Mouse (Mus musculus) stomach, postnatal 0 days (tissue): Measurements from ENCODE around the gene Gm11992. TPM values are rescaled to one million over a fixed set of nuclear protein-coding genes. Genes with fewer than 3 reads are reported as not detected.
A peak's percentile ranks its signal among the peaks of the same experiment; 100 is the strongest.

ENCODE experiments used
- ATAC-seq: fragments of 200-750 bp; cut with Nextera tagmentation; 2 replicates; pipeline ENCODE4 v1.8.0; 2017; ENCODE audit not compliant: low FRiP score, low TSS enrichment
- DNase-seq: peaks from one replicate; pipeline ENCODE4 v3.0.0-alpha.2; 2016; ENCODE audit warnings: low spot score
- H3K27ac ChIP-seq: fragments of 300-500 bp; sonication (generic); replicated peaks from 2 replicates; pipeline ENCODE4 v1.5.1; 2014; ENCODE audit warnings: mild to moderate bottlenecking, control low read depth
- H3K27me3 ChIP-seq: fragments of 300-500 bp; sonication (generic); 2 replicates; pipeline ENCODE4 v1.6.1; 2014; ENCODE audit warnings: low read length; ENCODE audit not compliant: control insufficient read depth, insufficient read depth
- H3K36me3 ChIP-seq: fragments of 300-500 bp; sonication (generic); 2 replicates; pipeline ENCODE4 v1.6.1; 2014; ENCODE audit warnings: low read length, mixed read lengths; ENCODE audit not compliant: control insufficient read depth, insufficient read depth
- H3K4me1 ChIP-seq: fragments of 300-500 bp; sonication (generic); replicated peaks from 2 replicates; pipeline ENCODE4 v1.6.1; 2014; ENCODE audit warnings: antibody characterized with exemption; ENCODE audit not compliant: control insufficient read depth, insufficient read depth
- H3K4me2 ChIP-seq: fragments of 300-500 bp; sonication (generic); replicated peaks from 2 replicates; pipeline ENCODE4 v1.6.1; 2014; ENCODE audit warnings: low read depth, mild to moderate bottlenecking, control low read depth, moderate library complexity
- H3K4me3 ChIP-seq: fragments of 300-500 bp; sonication (generic); 2 replicates; pipeline ENCODE4 v1.5.1; 2014; ENCODE audit warnings: low read depth, low read length, control low read depth
- H3K9ac ChIP-seq: fragments of 300-500 bp; sonication (generic); 2 replicates; pipeline ENCODE4 v1.6.1; 2014; ENCODE audit warnings: mild to moderate bottlenecking, low read length, control low read depth, mixed read lengths
- H3K9me3 ChIP-seq: fragments of 300-500 bp; sonication (generic); 2 replicates; pipeline ENCODE4 v1.6.1; 2016; ENCODE audit warnings: low read length; ENCODE audit not compliant: control insufficient read depth
- CTCF ChIP-seq: IDR thresholded peaks from 2 replicates; pipeline ENCODE4 v1.5.1; 2016; ENCODE audit warnings: antibody characterized with exemption, low read depth, mild to moderate bottlenecking, moderate library complexity
- EP300 ChIP-seq: optimal IDR thresholded peaks from 2 replicates; pipeline ENCODE3; 2016; ENCODE audit warnings: antibody characterized with exemption
- WGBS: fragments of 180-500 bp; shearing (Covaris S2); extraction: QIAGEN DNeasy Blood & Tissue Kit; methylation state at CpG from one replicate; pipeline ENCODE4 v1.1.7; 2014; 5-methylcytosine and 5-hydroxymethylcytosine counted together
- polyA plus RNA-seq: library from polyadenylated mRNA; unstranded; fragments of >200 nt; fragmentation: Nextera tagmentation; extraction: Ambion mirVana; gene quantifications from 2 replicates; pipeline ENCODE4 v1.2.1, GENCODE M21; 2015

Gene Gm11992
- polyA plus RNA-seq, 1 experiment from 2014 or later: 3.7 TPM

DNA sequence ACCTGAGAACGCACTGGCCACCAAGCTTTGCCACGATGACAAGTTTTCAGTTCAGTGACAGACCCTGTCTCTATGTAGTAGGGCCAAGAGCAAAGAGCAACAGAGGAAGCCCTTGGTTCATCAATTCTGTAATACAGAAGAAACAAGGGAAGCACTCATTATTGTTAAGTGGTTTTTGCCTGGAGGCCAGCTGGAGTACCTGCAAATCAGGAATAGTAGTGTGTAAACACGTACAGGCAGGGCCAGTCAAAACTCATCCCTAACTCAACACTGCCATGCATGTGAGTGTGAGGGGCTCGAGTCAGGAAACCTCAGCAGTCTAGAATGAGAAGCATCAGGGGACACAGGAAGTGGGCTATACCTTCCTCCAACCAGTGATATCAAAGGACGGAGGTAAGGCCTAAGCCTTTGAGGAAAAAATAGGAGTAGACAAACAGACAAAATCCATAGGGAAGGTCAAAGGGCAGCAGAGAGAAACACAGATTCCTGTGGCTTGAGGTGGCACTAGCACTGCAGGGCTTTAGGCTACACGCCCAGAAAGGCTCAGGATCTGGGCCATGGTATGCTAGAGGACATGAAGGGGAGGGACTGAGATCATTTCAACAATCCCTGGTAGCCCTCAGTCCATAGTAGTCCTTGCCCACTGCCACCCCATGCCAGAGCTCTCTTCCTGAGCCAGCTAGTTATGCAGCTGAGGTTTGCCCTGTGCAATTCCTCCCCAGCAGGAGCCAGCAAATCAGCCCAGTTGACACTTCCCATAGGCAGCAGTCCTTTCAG, 29.7 kb upstream of the Gm11992 start:
- no peak overlapping the region for H3K27ac ChIP-seq
- no peak for TF ChIP-seq EP300
- TF ChIP-seq CTCF: no peak
- no peak overlapping the region for H3K4me2 ChIP-seq
- no peaks in the 10 kb centered on the region for H3K9me3 ChIP-seq
- H3K9ac ChIP-seq: no peak overlapping the region
- H3K4me3 ChIP-seq: no peak overlapping the region
- no peaks in the 10 kb centered on the region for H3K27me3 ChIP-seq
- DNase-seq (no peak), ATAC-seq (no peak)
- no peaks in the 10 kb centered on the region for H3K36me3 ChIP-seq
- H3K4me1 ChIP-seq: no peaks in the 10 kb centered on the region
- WGBS: 71% methylated on average over 6 of the region's 6 CpGs

DNA sequence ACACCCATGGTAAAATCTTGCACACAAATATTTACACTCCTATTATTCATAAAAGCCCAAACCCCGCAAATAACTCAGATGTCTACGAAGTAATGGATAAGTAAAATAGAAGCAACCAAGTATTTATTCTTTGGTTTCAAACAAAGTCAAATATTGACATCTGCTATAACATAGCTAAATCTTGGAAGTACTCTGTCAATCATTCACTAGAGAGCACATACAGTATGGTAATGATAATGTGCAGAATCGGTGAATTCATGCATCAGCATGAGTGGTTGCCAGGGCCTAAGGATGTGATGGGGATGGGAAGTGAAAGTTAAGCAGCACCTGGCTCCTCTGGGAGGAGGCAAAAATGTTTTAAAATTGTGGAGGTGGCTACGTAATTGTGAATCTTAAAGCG, 28.2 kb upstream of the Gm11992 start:
- DNase-seq (no peak), ATAC-seq (peak; percentile 69; the same call in 1 of the 2 replicates)
- Histone ChIP-seq H3K27ac (no peak overlapping the region), H3K4me1 (no peaks in the 10 kb centered on the region), H3K4me2 (no peak overlapping the region), H3K4me3 (no peak overlapping the region), H3K27me3 (no peaks in the 10 kb centered on the region), H3K9ac (no peak overlapping the region), H3K9me3 (no peaks in the 10 kb centered on the region), H3K36me3 (no peaks in the 10 kb centered on the region)
- TF ChIP-seq EP300 (no peak), CTCF (no peak)
- WGBS: 55% methylated on average over 5 of the region's 5 CpGs

DNA sequence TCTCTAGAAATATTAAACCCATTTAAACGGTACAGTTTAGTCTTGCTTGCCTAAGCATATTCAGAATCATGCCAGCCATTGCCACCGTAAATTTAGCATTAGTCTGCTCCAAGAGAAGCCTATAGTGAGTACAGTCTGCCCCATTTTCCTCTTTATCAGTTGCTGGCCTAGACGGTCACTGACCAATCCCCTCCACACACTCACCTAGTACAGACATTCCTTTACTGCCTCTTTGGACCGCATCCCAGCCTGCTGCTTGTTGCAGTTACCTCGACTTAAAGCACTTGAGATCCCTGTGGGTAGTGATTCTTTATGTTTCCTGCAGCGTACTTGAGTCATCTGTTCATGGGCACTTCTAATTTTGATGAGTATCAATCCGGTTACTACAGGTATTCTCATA, 23.6 kb upstream of the Gm11992 start:
- no peak for TF ChIP-seq EP300
- no peak for TF ChIP-seq CTCF
- no peaks in the 10 kb centered on the region for H3K4me1 ChIP-seq
- H3K27me3 ChIP-seq: no peaks in the 10 kb centered on the region
- no peak overlapping the region for H3K9ac ChIP-seq
- ATAC-seq (no peak), DNase-seq (no peak)
- no peak overlapping the region for H3K27ac ChIP-seq
- 70% methylated on average over 7 of the region's 7 CpGs for WGBS
- no peak overlapping the region for H3K4me2 ChIP-seq
- no peak overlapping the region for H3K4me3 ChIP-seq
- H3K36me3 ChIP-seq: no peaks in the 10 kb centered on the region
- no peaks in the 10 kb centered on the region for H3K9me3 ChIP-seq

DNA sequence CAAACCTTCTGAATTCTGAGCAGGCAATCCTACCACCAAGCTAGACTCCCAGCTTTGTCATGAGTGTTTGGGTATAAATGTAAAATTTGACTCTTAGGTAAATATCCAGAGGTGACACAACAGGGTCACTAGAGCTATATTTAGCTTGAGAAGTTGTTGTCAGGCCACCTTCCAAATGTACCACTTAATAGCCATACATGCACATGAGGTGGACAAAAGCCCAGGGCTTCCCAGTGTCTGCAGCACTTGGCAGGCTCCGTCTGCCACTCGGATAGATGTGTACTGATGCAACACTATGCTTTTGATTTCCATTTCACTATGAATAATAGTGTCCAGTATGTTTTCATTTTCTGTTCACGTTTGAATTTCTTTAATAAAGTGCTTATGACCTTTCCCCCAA, 23.2 kb upstream of the Gm11992 start:
- no peak for TF ChIP-seq CTCF
- no peak for TF ChIP-seq EP300
- ATAC-seq: no peak
- no peak overlapping the region for H3K27ac ChIP-seq
- H3K27me3 ChIP-seq: no peaks in the 10 kb centered on the region
- H3K9ac ChIP-seq: no peak overlapping the region
- H3K9me3 ChIP-seq: no peaks in the 10 kb centered on the region
- WGBS: 67% methylated on average over 3 of the region's 3 CpGs
- DNase-seq: no peak
- no peak overlapping the region for H3K4me3 ChIP-seq
- no peaks in the 10 kb centered on the region for H3K36me3 ChIP-seq
- no peak overlapping the region for H3K4me2 ChIP-seq
- no peaks in the 10 kb centered on the region for H3K4me1 ChIP-seq

DNA sequence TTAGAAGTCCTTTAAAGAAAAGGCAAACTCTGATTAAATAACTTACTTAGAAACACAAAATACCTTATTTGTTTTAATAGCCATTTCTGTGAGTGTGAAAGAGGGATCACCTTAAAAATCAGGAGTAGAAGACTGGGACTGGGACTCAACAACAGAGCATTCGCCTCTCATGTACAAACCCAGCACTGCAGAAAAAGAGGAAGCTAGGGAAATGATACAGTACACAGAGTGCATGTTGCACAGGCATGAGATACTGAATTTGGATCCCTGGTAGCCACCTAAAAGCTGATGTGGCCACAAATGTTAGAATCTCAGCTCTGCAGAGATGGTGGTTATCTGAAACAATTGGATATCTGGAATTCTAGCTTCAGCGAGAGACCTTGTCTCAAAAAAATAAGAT, 16.9 kb upstream of the Gm11992 start:
- Histone ChIP-seq H3K27ac (no peak overlapping the region), H3K4me3 (no peak overlapping the region), H3K4me2 (no peak overlapping the region), H3K4me1 (no peaks in the 10 kb centered on the region), H3K36me3 (no peaks in the 10 kb centered on the region), H3K27me3 (no peaks in the 10 kb centered on the region), H3K9me3 (no peaks in the 10 kb centered on the region), H3K9ac (no peak overlapping the region)
- no peak for DNase-seq
- TF ChIP-seq CTCF (no peak), EP300 (no peak)
- ATAC-seq: no peak
- 85% methylated on average over 2 of the region's 2 CpGs for WGBS

DNA sequence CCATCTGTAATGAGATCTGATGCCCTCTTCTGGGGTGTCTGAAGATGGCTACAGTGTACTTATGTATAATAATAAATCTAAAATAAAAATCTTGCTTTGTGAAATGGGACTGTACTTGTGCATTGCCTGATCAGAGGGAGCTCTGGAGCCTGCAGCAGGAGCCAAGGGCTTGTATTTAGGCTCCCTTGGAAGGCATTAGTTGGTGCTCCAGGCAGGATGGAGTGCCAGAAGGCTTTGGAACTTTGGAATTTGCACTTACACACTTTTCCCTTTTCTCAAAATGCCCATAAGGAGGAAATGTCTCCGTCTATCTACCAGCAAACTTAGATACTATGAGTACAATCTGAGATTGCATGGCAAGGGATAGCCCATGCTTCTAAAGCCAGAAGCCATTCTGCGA, 1.8 kb upstream of the Gm11992 start:
- Histone ChIP-seq H3K4me2 (no peak overlapping the region), H3K4me1 (0 out of 2 replicates have a peak, but pooled peaks cover 3% of the 10 kb centered on the region), H3K4me3 (no peak overlapping the region), H3K9ac (no peak overlapping the region), H3K9me3 (no peaks in the 10 kb centered on the region), H3K27ac (no peak overlapping the region), H3K36me3 (no peaks in the 10 kb centered on the region), H3K27me3 (no peaks in the 10 kb centered on the region)
- WGBS: 87% methylated on average over 2 of the region's 2 CpGs
- TF ChIP-seq EP300 (no peak), CTCF (no peak)
- ATAC-seq: no peak
- no peak for DNase-seq
